Mouse (Mus musculus): ENCODE measurements around the gene Cdh4.

DNA sequence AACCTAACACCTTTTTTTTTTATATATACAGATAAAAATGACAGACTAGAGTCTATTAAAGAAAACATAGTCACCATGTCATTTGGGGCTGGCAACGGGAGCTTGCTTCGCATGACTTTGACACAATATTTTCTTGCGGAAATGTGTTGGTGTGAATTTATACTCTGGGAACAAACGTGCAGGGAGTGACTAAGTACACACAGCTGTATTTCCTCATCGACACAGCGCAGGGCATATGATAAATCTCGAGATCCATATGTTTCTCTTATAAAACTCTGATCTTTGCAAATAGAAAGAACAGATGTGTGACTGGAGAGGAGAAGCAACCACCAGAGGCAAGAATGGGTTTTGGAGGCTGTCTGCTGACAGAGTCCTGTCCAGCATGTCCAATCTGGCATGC, 304.3 kb downstream of the Cdh4 start:
- no peak for TF ChIP-seq POLR2A (IDR thresholded peaks at IDR 0.05; ENCODE audit: borderline replicate concordance, control insufficient read depth, low read depth, low read length)
- no peak for TF ChIP-seq CTCF (IDR thresholded peaks at IDR 0.05; ENCODE audit: control insufficient read depth, insufficient read depth, low read length)
